Mouse (Mus musculus) heart, embryonic 11.5 days (tissue): ENCODE data around the gene Tmem132e. TPM values are rescaled to one million over a fixed set of nuclear protein-coding genes. Genes with fewer than 3 reads are reported as not detected.

Experiments
- ATAC-seq: fragments of 200-750 bp; cut with Nextera tagmentation; replicated peaks from 2 replicates; pipeline ENCODE4 v1.8.0; 2017; ENCODE audit warnings: moderate library complexity; ENCODE audit not compliant: insufficient number of reproducible peaks, low FRiP score, low TSS enrichment
- H3K27ac ChIP-seq: fragments of 300-500 bp; sonication (generic); 2 replicates; pipeline ENCODE4 v1.5.1; 2014; ENCODE audit warnings: mild to moderate bottlenecking, low read depth, low read length
- H3K27me3 ChIP-seq: fragments of 300-500 bp; sonication (generic); 2 replicates; pipeline ENCODE4 v1.6.1; 2014; ENCODE audit warnings: mild to moderate bottlenecking, low read length, mixed read lengths; ENCODE audit not compliant: control insufficient read depth, insufficient read depth
- H3K36me3 ChIP-seq: fragments of 300-500 bp; sonication (generic); 2 replicates; pipeline ENCODE4 v1.6.1; 2014; ENCODE audit warnings: mild to moderate bottlenecking, low read length, moderate library complexity, mixed read lengths; ENCODE audit not compliant: control insufficient read depth, insufficient read depth
- H3K4me1 ChIP-seq: fragments of 300-500 bp; sonication (generic); 2 replicates; pipeline ENCODE4 v1.6.1; 2014; ENCODE audit warnings: low read length; ENCODE audit not compliant: control insufficient read depth, insufficient read depth
- H3K4me2 ChIP-seq: fragments of 300-500 bp; sonication (generic); 2 replicates; pipeline ENCODE4 v1.6.1; 2014; ENCODE audit warnings: mild to moderate bottlenecking, moderate library complexity
- H3K4me3 ChIP-seq: fragments of 300-500 bp; sonication (generic); 2 replicates; pipeline ENCODE4 v1.5.1; 2014; ENCODE audit warnings: low read depth, low read length
- H3K9ac ChIP-seq: fragments of 300-500 bp; sonication (generic); 2 replicates; pipeline ENCODE4 v1.6.1; 2014; ENCODE audit warnings: mild to moderate bottlenecking, low read depth, low read length, moderate library complexity
- H3K9me3 ChIP-seq: fragments of 300-500 bp; sonication (generic); replicated peaks from 2 replicates; pipeline ENCODE4 v1.6.1; 2016; ENCODE audit warnings: low read length; ENCODE audit not compliant: control insufficient read depth
- WGBS: fragments of 180-500 bp; shearing (Covaris S2); extraction: QIAGEN DNeasy Blood & Tissue Kit; methylation state at CpG from one replicate; pipeline ENCODE4 v1.1.7; 2014; ENCODE audit not compliant: insufficient replicate concordance; 5-methylcytosine and 5-hydroxymethylcytosine counted together
- polyA plus RNA-seq: library from polyadenylated mRNA; unstranded; fragments of >200 nt; fragmentation: Nextera tagmentation; extraction: Ambion mirVana; gene quantifications from 2 replicates; pipeline ENCODE4 v1.2.1, GENCODE M21; 2014

The Tmem132e gene
- polyA plus RNA-seq, 1 experiment from 2014 or later = 0.29 TPM

DNA sequence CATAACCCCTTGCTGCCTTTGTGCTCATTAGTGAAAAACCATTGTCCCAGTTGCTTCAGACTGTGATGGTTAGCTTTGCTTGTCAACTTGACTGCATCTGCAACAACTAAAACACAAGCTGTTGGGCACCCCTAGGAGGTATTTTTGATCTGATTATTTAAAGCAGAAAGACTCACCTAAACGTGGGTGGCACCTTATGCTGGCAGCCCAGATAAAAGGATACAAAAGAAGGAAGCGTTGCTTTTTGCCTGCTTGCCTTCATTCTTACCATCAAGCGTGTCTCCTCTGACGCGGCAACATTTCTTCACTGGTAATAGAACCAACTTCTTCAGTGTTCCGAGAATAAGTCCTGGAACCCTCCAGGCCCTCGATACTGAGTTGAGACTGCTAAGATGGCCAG lies 72.6 kb downstream of the Tmem132e start:
- H3K4me3 ChIP-seq = no peak overlapping the region
- H3K36me3 ChIP-seq = no peaks in the 10 kb centered on the region
- H3K27me3 ChIP-seq = no peaks in the 10 kb centered on the region
- H3K4me2 ChIP-seq = no peak overlapping the region
- no peak overlapping the region for H3K9ac ChIP-seq
- H3K4me1 ChIP-seq = no peaks in the 10 kb centered on the region
- H3K9me3 ChIP-seq = no peaks in the 10 kb centered on the region
- H3K27ac ChIP-seq = no peak overlapping the region
- 81% methylated on average over 7 of the region's 7 CpGs for WGBS
- no peak for ATAC-seq

GRCm38 (mm10) chr11:82465536-82465935 lies 76.8 kb downstream of the Tmem132e start:
- Histone ChIP-seq H3K27ac (no peak overlapping the region), H3K4me2 (no peak overlapping the region), H3K4me1 (no peaks in the 10 kb centered on the region), H3K36me3 (no peaks in the 10 kb centered on the region), H3K9ac (no peak overlapping the region), H3K27me3 (no peaks in the 10 kb centered on the region), H3K4me3 (no peak overlapping the region), H3K9me3 (no peaks in the 10 kb centered on the region)
- no peak for ATAC-seq
- WGBS = 81% methylated on average over 9 of the region's 9 CpGs

- Histone ChIP-seq H3K9me3 (no peaks in the 10 kb centered on the region), H3K36me3 (no peaks in the 10 kb centered on the region), H3K4me1 (no peaks in the 10 kb centered on the region), H3K9ac (no peak overlapping the region), H3K4me3 (no peak overlapping the region), H3K27ac (no peak overlapping the region), H3K27me3 (no peaks in the 10 kb centered on the region), H3K4me2 (no peak overlapping the region)
- ATAC-seq = no peak
- WGBS = 82% methylated on average over 7 of the region's 7 CpGs
Measured at GRCm38 (mm10) chr11:82467218-82467617, 78.5 kb downstream of the Tmem132e start.

DNA sequence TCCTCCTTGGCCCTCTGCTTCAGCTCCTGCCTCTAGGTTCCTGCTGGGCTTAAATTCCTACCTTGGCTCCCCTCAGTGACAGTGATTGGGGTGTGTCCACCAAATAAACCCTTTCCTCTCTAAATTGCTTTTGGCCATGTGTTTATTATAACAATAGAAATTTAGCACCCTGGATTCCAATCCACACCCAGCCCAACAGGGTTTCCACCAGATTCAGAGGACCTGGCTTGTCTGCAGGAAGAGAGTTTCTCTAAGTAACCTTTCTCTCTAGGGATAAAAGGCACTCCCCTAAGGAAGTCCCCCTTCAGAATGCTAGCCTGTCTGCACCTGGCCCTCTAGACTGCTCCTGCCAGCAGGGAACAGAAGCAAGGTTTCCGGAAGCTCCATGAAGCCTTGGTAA lies 82.4 kb downstream of the Tmem132e start:
- Histone ChIP-seq H3K4me1 (no peaks in the 10 kb centered on the region), H3K9me3 (no peaks in the 10 kb centered on the region), H3K9ac (no peak overlapping the region), H3K4me3 (no peak overlapping the region), H3K27ac (no peak overlapping the region), H3K27me3 (no peaks in the 10 kb centered on the region; the same call in 1 of the 2 replicates), H3K36me3 (no peaks in the 10 kb centered on the region), H3K4me2 (no peak overlapping the region)
- ATAC-seq = no peak
- WGBS = 53% methylated on average over 1 of the region's 1 CpGs

GRCm38 (mm10) chr11:82473137-82473621 lies 84.5 kb downstream of the Tmem132e start:
- Histone ChIP-seq H3K9me3 (no peaks in the 10 kb centered on the region), H3K27ac (no peak overlapping the region), H3K9ac (no peak overlapping the region), H3K4me1 (no peaks in the 10 kb centered on the region), H3K4me2 (no peak overlapping the region), H3K4me3 (no peak overlapping the region), H3K36me3 (no peaks in the 10 kb centered on the region), H3K27me3 (no peaks in the 10 kb centered on the region; the same call in 1 of the 2 replicates)
- no peak for ATAC-seq
- 59% methylated on average over 12 of the region's 12 CpGs for WGBS

GRCm38 (mm10) chr11:82476092-82476491 lies 87.4 kb downstream of the Tmem132e start:
- Histone ChIP-seq H3K27me3 (no peaks in the 10 kb centered on the region; the same call in 1 of the 2 replicates), H3K27ac (no peak overlapping the region), H3K9me3 (no peaks in the 10 kb centered on the region), H3K4me3 (no peak overlapping the region), H3K36me3 (no peaks in the 10 kb centered on the region), H3K4me1 (no peaks in the 10 kb centered on the region), H3K4me2 (no peak overlapping the region), H3K9ac (no peak overlapping the region)
- no peak for ATAC-seq
- 67% methylated on average over 4 of the region's 4 CpGs for WGBS

- no peak overlapping the region for H3K9ac ChIP-seq
- 83% methylated on average over 3 of the region's 3 CpGs for WGBS
- no peak overlapping the region for H3K4me3 ChIP-seq
- ATAC-seq = no peak
- H3K9me3 ChIP-seq = no peaks in the 10 kb centered on the region
- H3K27ac ChIP-seq = no peak overlapping the region
- H3K4me2 ChIP-seq = no peak overlapping the region
- H3K27me3 ChIP-seq = no peaks in the 10 kb centered on the region; the same call in 1 of the 2 replicates
- no peaks in the 10 kb centered on the region for H3K36me3 ChIP-seq
- H3K4me1 ChIP-seq = no peaks in the 10 kb centered on the region
Measured at GRCm38 (mm10) chr11:82477412-82477811, 88.7 kb downstream of the Tmem132e start.

- H3K4me1 ChIP-seq = no peaks in the 10 kb centered on the region
- WGBS = 77% methylated on average over 3 of the region's 3 CpGs
Measured at GRCm38 (mm10) chr11:82480941-82481340, 92.2 kb downstream of the Tmem132e start.

DNA sequence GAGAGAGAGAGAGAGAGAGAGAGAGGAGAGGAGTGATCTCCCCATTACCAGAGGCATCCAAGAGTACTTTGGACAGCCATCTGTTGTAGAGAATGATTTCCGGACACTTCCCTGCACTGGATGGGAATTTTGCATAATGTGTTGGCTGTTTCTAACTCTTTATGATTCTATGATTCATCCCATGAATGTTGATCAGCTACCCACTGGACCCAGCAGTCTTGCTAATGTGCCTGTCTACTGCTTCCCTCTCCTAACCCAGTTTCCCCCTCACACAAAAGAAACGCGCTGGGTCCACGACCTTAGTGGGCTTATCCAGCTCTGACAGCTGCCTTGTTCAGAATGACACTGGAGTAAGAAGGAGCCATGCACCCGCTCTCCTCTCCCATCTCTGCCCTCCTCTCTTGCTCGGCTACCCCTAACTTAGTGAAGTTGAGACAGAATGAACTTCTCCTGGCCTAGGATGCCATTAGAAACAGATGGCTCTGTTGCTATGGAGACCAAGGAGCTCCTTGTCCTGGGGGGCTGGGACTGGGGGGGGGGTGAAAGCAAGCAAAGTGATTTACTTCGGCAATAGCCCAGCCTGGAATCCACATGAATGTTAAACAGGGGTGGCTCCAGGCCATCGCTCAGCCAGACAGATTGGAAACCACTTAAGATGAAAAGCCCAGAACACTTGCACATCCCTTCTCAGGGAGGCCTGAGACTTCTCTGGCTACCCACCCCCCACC lies 98.8 kb downstream of the Tmem132e start:
- H3K9me3 ChIP-seq = no peaks in the 10 kb centered on the region
- no peak overlapping the region for H3K27ac ChIP-seq
- no peak for ATAC-seq
- no peak overlapping the region for H3K4me2 ChIP-seq
- H3K4me1 ChIP-seq = no peaks in the 10 kb centered on the region
- no peaks in the 10 kb centered on the region for H3K36me3 ChIP-seq
- no peaks in the 10 kb centered on the region for H3K27me3 ChIP-seq
- 58% methylated on average over 8 of the region's 8 CpGs for WGBS
- H3K9ac ChIP-seq = no peak overlapping the region
- no peak overlapping the region for H3K4me3 ChIP-seq

More at GRCm38 (mm10) chr11:82480941-82481340, 92.2 kb downstream of the Tmem132e start:
- no peak for ATAC-seq
- Histone ChIP-seq H3K4me2 (no peak overlapping the region), H3K4me3 (no peak overlapping the region), H3K36me3 (no peaks in the 10 kb centered on the region), H3K27ac (no peak overlapping the region), H3K9ac (no peak overlapping the region), H3K27me3 (no peaks in the 10 kb centered on the region), H3K9me3 (no peaks in the 10 kb centered on the region)
